Mouse (Mus musculus) layer of hippocampus, postnatal 36 days (tissue): ENCODE data around the gene Lrrc14b. TPM values are rescaled to one million over a fixed set of nuclear protein-coding genes. Genes with fewer than 3 reads are reported as not detected.

ENCODE experiments used
- DNase-seq, 2 experiments: peaks; one replicate each; pipeline ENCODE4 v3.0.0; 2022
- total RNA-seq, 2 experiments: library from RNA; stranded (reverse); gene quantifications; 2 replicates each; pipeline ENCODE4 v1.2.3; 2021

The Lrrc14b gene
- total RNA-seq: not detected

DNA sequence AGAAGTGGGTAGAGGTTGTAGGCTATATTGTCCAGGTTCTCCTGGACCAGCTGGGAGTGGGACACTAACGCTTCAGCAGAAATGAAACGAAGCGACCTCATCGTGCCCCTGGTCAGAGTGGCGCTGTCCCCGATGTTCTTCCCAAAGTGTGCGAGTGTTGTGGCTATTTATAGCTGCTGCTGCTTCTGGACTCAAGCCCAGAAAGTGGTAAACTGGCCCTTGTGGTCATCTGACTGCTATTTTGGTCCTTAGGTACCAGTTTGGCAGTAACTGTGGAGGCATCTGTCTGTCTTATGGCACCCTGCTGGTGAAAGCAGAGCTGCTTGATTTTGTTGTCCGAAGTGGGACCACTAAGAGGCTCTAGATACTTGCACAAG, at the start of gene Lrrc14b:
Lrrc14b (minus strand) TSS at position 147 of the 377 bp plus-strand sequence.
- no peak for DNase-seq

- DNase-seq: no peak
Measured at GRCm38 (mm10) chr13:74399298-74399839, 35.6 kb upstream of the Lrrc14b start, which contains the start of gene Ftl1-ps1. Ftl1-ps1 (plus strand) TSS chr13:74399694.

- DNase-seq: no peak
Measured at GRCm38 (mm10) chr13:74391156-74391555, 27.4 kb upstream of the Lrrc14b start.

DNA sequence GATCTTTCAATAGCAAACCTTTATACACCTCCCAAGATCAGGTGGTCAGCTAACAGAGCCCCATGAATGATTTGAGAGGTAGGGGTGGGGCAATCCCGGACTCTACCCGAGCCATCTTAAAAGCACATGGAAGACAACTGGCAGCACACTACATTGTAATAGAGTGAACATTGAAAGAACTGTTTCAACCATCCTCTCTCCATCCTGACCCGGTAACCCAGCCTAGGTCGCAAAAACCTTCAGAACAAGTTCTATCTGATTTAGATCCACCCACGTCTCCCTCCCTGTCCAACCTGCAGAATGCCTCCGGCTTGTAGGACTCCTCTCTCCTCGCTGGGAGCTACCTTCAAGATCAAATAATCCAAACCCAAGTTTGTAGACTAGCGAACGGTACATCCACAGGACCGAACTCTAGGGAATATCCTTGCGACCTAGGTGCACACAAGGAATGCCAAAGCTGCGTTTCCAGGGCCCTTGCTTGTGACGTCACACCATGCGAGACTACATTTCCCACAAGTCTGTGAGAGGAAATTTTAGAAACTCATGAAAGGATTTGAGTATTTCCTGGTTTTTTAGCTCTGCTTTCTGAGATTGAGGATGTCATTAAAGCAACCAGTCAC, 26.7 kb upstream of the Lrrc14b start, which contains the start of gene Zfp72:
Zfp72 (minus strand) TSS at position 466 of the 620 bp plus-strand sequence.
- peak; percentile 72 to 76 for DNase-seq

GRCm38 (mm10) chr13:74389730-74390129, 25.9 kb upstream of the Lrrc14b start:
- DNase-seq: no peak

GRCm38 (mm10) chr13:74382289-74382688, 18.5 kb upstream of the Lrrc14b start:
- DNase-seq: no peak

GRCm38 (mm10) chr13:74381533-74382276, 17.9 kb upstream of the Lrrc14b start:
- peak; percentile 22 to 23 for DNase-seq

GRCm38 (mm10) chr13:74363176-74363858, 488 bp downstream of the Lrrc14b start:
- no peak for DNase-seq

DNA sequence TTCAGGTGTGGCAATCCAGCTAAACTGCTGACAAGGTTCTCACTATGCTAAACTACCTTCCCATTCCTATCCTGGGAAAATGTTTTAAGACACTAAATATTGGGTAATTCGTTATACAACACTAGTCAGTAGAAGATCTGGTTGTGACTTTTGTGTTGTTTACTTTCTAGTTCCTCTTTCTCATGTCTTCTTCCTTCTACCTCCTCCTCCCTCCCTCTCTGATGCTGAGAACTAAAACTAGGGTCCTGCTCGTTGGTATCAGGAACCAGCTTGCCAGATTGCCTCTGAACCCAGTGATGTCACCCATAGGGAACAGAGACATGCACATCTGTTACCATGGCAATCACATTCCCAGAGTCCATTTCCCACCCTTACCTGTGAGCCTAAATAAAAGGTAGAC, 1.6 kb downstream of the Lrrc14b start:
- DNase-seq: no peak

DNA sequence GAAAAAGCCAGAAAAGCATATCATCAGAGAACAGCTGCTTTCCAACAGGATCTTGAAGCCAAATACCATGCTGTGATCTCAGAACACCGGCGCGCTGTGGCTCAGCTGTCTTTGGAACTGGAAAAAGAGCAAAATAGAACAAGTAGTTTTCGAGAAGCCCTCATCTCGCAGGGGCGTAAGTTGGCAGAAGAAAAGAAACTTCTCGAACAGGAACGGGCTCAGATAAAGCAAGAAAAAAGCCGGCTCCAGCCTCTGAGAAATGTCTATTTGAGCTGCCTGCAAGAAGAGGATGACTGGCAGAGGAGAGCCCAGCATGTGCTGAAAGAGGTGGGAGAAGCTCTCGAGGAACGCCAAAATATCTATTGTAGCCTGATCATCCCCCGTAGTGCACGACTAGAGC, 7.3 kb downstream of the Lrrc14b start:
- no peak for DNase-seq

- no peak for DNase-seq
Measured at GRCm38 (mm10) chr13:74350435-74350906, 13.3 kb downstream of the Lrrc14b start.

GRCm38 (mm10) chr13:74349566-74350434, 14.0 kb downstream of the Lrrc14b start, which contains the start of the genes Sdha and Ccdc127:
Sdha (minus strand) TSS chr13:74350280.
Ccdc127 (plus strand) TSS chr13:74350309.
- DNase-seq: peak; percentile 96

DNA sequence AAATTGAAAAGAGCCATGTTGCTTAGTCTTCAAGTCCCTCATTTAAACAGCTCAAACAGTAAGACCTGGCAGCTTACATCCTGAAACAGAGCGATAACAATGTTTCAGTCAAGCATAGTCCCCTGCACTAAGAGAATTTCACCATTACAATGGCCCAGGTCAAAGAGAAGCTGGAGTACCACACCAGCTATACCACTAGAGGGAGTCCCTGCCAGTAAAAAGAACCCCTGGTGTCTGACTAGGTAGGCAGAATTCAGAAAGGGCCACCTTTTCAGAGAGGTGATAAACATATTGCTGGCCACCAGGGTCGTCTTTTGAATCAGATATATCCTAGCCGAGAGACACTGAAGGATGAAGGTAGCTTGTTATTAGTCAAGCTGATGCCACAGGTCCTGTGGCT, 22.8 kb downstream of the Lrrc14b start:
- DNase-seq: no peak

DNA sequence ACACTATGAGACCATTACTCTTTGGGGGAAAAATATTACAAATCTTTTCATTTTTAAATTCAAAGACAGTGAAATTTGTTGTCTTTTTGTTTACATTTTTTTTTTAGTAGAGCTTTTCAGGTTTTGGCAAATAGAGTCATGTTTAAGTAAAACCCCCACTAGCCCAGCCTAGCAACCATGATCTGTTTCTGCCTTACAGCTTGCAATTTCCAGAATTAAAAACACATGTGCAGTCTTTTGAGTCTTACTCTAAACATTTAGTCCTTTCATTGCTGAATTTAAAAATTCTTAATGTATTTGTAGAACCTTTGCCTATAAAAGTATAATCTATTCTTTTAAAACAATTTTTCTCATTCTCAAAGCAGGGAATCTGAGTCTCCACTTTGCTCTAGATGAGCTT, 34.5 kb downstream of the Lrrc14b start:
- DNase-seq: no peak

DNA sequence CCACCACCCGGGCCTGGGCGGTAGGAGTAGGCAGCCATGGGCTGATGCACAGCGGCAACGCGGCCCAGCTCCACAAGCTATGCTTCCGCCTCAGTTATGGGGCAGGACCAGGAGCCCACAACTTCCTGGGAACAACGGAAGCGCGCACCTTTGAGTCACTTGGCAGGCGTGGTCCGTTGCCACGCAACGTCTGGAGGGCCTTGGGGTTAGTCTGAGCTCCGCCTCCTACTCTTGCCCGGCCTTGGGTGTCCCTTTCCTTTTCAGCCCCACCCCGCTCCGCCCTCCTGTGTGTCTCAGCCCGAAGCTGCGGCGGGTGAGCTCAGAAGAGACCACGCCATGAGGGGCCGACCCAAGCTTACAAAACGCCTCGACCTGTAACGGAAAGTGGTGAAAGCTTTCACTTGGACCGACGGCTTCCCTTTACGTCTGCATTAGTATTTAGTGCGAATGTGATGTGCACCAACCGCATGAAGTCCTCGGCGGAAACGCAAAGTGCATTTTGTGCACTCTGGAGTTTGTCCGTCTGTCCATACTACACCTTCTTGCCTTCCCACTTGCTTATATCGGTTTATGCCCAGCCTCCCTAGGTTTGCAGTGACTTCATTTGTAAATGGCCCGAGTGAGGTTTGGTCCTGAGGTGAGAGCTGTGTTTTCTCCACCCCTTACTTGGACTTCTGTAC, 46.5 kb downstream of the Lrrc14b start, which contains the start of gene Pdcd6:
Pdcd6 (minus strand) TSS at position 411 of the 680 bp plus-strand sequence.
- peak; percentile 86 to 87 for DNase-seq

DNA sequence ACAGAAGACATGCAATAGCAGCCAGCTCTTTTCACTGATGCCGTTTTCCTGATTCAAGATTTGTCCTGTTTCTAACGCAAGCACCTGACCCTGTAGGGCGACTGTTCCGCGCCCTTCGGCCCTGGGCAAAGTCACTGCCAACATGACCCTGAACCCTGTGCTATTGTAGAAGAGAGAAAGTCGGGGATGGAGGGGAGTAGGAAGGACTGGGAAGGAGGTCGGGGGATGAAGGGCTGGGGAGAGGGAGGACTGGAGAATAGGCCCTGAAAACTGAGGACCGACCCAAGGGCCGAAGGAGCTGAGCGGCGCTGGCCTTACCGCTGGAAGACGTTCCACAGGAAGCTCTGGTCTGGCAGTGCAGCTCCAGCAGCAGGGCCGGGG, 47.0 kb downstream of the Lrrc14b start:
- DNase-seq: no peak

- DNase-seq: no peak
Measured at GRCm38 (mm10) chr13:74316386-74316785, 47.4 kb downstream of the Lrrc14b start.

GRCm38 (mm10) chr13:74314616-74315015, 49.2 kb downstream of the Lrrc14b start:
- no peak for DNase-seq
